Mouse (Mus musculus) monocyte, adult 2 months (primary cell): ENCODE data around the gene Zfp319.
"Not testable (repeated sequence)": the region's sequence is repeated elsewhere in the genome, so short reads cannot be mapped to it uniquely, and the experiment has no call there.

Experiments used
- DNase-seq, 2 experiments: peaks; one replicate each; pipeline ENCODE4 v3.0.0; 2022; ENCODE audit warnings: low spot score in 2 of 2, low read depth in 1 of 2

Zfp319 gene

GRCm38 (mm10) chr8:95331720-95332436 is at the start of gene Zfp319, which contains the start of gene Usb1:
Gene Zfp319, minus strand, starts transcription at chr8:95331950.
Gene Usb1, plus strand, starts transcription at chr8:95332284.
- DNase-seq, result peak; percentile 79 to 94

- DNase-seq, result no peak
Observed at GRCm38 (mm10) chr8:95380953-95381352, 49.2 kb upstream of the Zfp319 start.

- DNase-seq, result not testable (repeated sequence)
Observed at GRCm38 (mm10) chr8:95378928-95379327, 47.2 kb upstream of the Zfp319 start.

GRCm38 (mm10) chr8:95377863-95378291 is 46.1 kb upstream of the Zfp319 start:
- no peak for DNase-seq

GRCm38 (mm10) chr8:95377101-95377500 is 45.4 kb upstream of the Zfp319 start:
- DNase-seq, result no peak

GRCm38 (mm10) chr8:95376309-95376999 is 44.7 kb upstream of the Zfp319 start:
- DNase-seq, result no peak

- no peak for DNase-seq
Observed at GRCm38 (mm10) chr8:95375374-95375930, 43.7 kb upstream of the Zfp319 start.

GRCm38 (mm10) chr8:95374429-95374828 is 42.7 kb upstream of the Zfp319 start:
- DNase-seq, result no peak

GRCm38 (mm10) chr8:95373389-95374002 is 41.7 kb upstream of the Zfp319 start:
- DNase-seq, result no peak

- no peak for DNase-seq
Observed at GRCm38 (mm10) chr8:95369581-95370326, 38.0 kb upstream of the Zfp319 start.

- DNase-seq, result no peak
Observed at GRCm38 (mm10) chr8:95363849-95364248, 32.1 kb upstream of the Zfp319 start.

- DNase-seq, result no peak
Observed at GRCm38 (mm10) chr8:95362272-95362671, 30.5 kb upstream of the Zfp319 start.

- DNase-seq, result no peak
Observed at GRCm38 (mm10) chr8:95361016-95361341, 29.2 kb upstream of the Zfp319 start.

GRCm38 (mm10) chr8:95360181-95361015 is 28.6 kb upstream of the Zfp319 start:
- no peak for DNase-seq

- DNase-seq, result no peak
Observed at GRCm38 (mm10) chr8:95358550-95359411, 27.0 kb upstream of the Zfp319 start.

GRCm38 (mm10) chr8:95354606-95355005 is 22.9 kb upstream of the Zfp319 start:
- no peak for DNase-seq

- no peak for DNase-seq
Observed at GRCm38 (mm10) chr8:95352871-95353866, 21.4 kb upstream of the Zfp319 start.
